Comparison of ENCODE assay signal across 30 mouse cellular contexts in genomic region chr3:104239785-104240184, GRCm38 (mm10).
"Had no signal": no experiment of that assay in that cellular context is flagged by ENCODE, and none has a peak within 500 bp of the region (broad histone marks: within the 10 kb centered on the region; RNA-seq: fewer than 3 reads in every experiment).

No protein-coding gene starts in this region.

- DNase-seq: left cerebral cortex, postnatal 4 days; liver; liver, embryonic 13.5 days; liver, postnatal 0 days; lung, adult 18-20 months; lung, adult 2 months; lung, embryonic 14.5 days; lung, postnatal 10 days; lung, postnatal 14 days; lung, postnatal 36 days; lung, postnatal 4 days; midbrain, embryonic 14.5 days had no signal

- H3K36me3 ChIP-seq: limb, embryonic 12.5 days; limb, embryonic 13.5 days; limb, embryonic 15.5 days; liver, embryonic 12.5 days; liver, embryonic 13.5 days; liver, embryonic 15.5 days; lung, embryonic 15.5 days; midbrain, embryonic 10.5 days; midbrain, embryonic 12.5 days; midbrain, embryonic 15.5 days; neural tube, embryonic 12.5 days had no signal

- H3K9ac ChIP-seq: limb, embryonic 12.5 days; limb, embryonic 13.5 days; limb, embryonic 15.5 days; liver, embryonic 12.5 days; liver, embryonic 13.5 days; liver, embryonic 14.5 days; liver, embryonic 15.5 days; liver, postnatal 0 days; lung, embryonic 14.5 days; lung, embryonic 15.5 days; midbrain, embryonic 12.5 days; midbrain, embryonic 15.5 days; neural tube, embryonic 12.5 days had no signal

- H3K4me1 ChIP-seq: limb, embryonic 15.5 days; liver, embryonic 12.5 days; liver, embryonic 13.5 days; liver, embryonic 15.5 days; midbrain, embryonic 15.5 days had no signal

- H3K4me2 ChIP-seq: limb, embryonic 12.5 days; limb, embryonic 13.5 days; limb, embryonic 15.5 days; liver, embryonic 11.5 days; liver, embryonic 12.5 days; liver, embryonic 13.5 days; liver, embryonic 15.5 days; lung, embryonic 14.5 days; lung, embryonic 15.5 days; midbrain, embryonic 11.5 days; midbrain, embryonic 12.5 days; midbrain, embryonic 15.5 days; neural tube, embryonic 12.5 days had no signal

- H3K9me3 ChIP-seq: limb, embryonic 12.5 days; limb, embryonic 13.5 days; limb, embryonic 15.5 days; liver, embryonic 12.5 days; liver, embryonic 13.5 days; liver, embryonic 15.5 days; lung, embryonic 15.5 days; midbrain, embryonic 10.5 days; midbrain, embryonic 15.5 days; neural tube, embryonic 12.5 days had no signal

- H3K27ac ChIP-seq: limb, embryonic 12.5 days; limb, embryonic 13.5 days; limb, embryonic 15.5 days; liver, embryonic 12.5 days; liver, embryonic 13.5 days; liver, embryonic 14.5 days; liver, embryonic 15.5 days; lung, embryonic 15.5 days; macrophage; midbrain, embryonic 10.5 days; midbrain, embryonic 12.5 days; midbrain, embryonic 15.5 days; neural tube, embryonic 12.5 days had no signal

- H3K4me3 ChIP-seq: limb, embryonic 12.5 days; limb, embryonic 13.5 days; limb, embryonic 15.5 days; liver, embryonic 12.5 days; liver, embryonic 13.5 days; liver, embryonic 15.5 days; lung, embryonic 15.5 days; megakaryocyte, embryonic 14.5 days; midbrain, embryonic 10.5 days; midbrain, embryonic 12.5 days; midbrain, embryonic 15.5 days; myocyte; neural tube, embryonic 12.5 days had no signal

- ATAC-seq: liver, embryonic 12.5 days; liver, postnatal 0 days; lung, postnatal 0 days; midbrain, embryonic 15.5 days; midbrain, embryonic 16.5 days had no signal

- H3K27me3 ChIP-seq: limb, embryonic 12.5 days; limb, embryonic 13.5 days; limb, embryonic 15.5 days; liver, embryonic 12.5 days; liver, embryonic 13.5 days; liver, embryonic 15.5 days; lung, embryonic 15.5 days; megakaryocyte, embryonic 14.5 days; midbrain, embryonic 12.5 days; midbrain, embryonic 15.5 days; neural tube, embryonic 12.5 days had no signal
